Mouse (Mus musculus): ENCODE data around the gene Card9. TPM values are rescaled to one million over a fixed set of nuclear protein-coding genes. Genes with fewer than 3 reads are reported as not detected.

The Card9 gene
- polyA plus RNA-seq, 1 experiment from 2014 or later, result 9.9 TPM

- H3K9me3 ChIP-seq (ENCODE audit: low read length), result no peaks in the 10 kb centered on the region
- H3K9ac ChIP-seq (replicated peaks; ENCODE audit: low read depth), result no peak overlapping the region
- TF ChIP-seq CTCF (IDR thresholded peaks at IDR 0.05), result no peak
- no peak for TF ChIP-seq EP300 (IDR thresholded peaks at IDR 0.05)
- no peak overlapping the region for H3K4me3 ChIP-seq (ENCODE audit: low read depth, low read length)
- peaks cover 4% of the 10 kb centered on the region; the same call in 1 of the 2 replicates for H3K4me1 ChIP-seq (ENCODE audit: insufficient read depth, low read depth, low read length)
- WGBS, result 61% methylated on average over 2 of the region's 2 CpGs
- no peak overlapping the region for H3K4me2 ChIP-seq (replicated peaks; ENCODE audit: low read depth, low read length)
- H3K27ac ChIP-seq (ENCODE audit: low read length), result no peak overlapping the region
- no peaks in the 10 kb centered on the region for H3K27me3 ChIP-seq (replicated peaks; ENCODE audit: insufficient read depth, low read length)
- ATAC-seq, result no peak
- no peaks in the 10 kb centered on the region for H3K36me3 ChIP-seq (ENCODE audit: insufficient read depth, low read length)
- DNase-seq (ENCODE audit: low spot score), result no peak
Measured at GRCm38 (mm10) chr2:26305555-26305954, 55.2 kb downstream of the Card9 start.

GRCm38 (mm10) chr2:26304711-26305110 lies 56.0 kb downstream of the Card9 start:
- DNase-seq (ENCODE audit: low spot score), result no peak
- Histone ChIP-seq H3K27me3 (replicated peaks; ENCODE audit: insufficient read depth, low read length) (no peaks in the 10 kb centered on the region), H3K4me3 (ENCODE audit: low read depth, low read length) (no peak overlapping the region), H3K9ac (replicated peaks; ENCODE audit: low read depth) (no peak overlapping the region), H3K36me3 (ENCODE audit: insufficient read depth, low read length) (no peaks in the 10 kb centered on the region), H3K4me1 (ENCODE audit: insufficient read depth, low read depth, low read length) (peaks cover 10% of the 10 kb centered on the region; the same call in 1 of the 2 replicates), H3K4me2 (replicated peaks; ENCODE audit: low read depth, low read length) (no peak overlapping the region), H3K27ac (ENCODE audit: low read length) (no peak overlapping the region), H3K9me3 (ENCODE audit: low read length) (no peaks in the 10 kb centered on the region)
- 29% methylated on average over 1 of the region's 1 CpGs for WGBS
- ATAC-seq, result no peak
- TF ChIP-seq CTCF (IDR thresholded peaks at IDR 0.05), result no peak
- no peak for TF ChIP-seq EP300 (IDR thresholded peaks at IDR 0.05)

Other genes with a start within 250 kb of the Card9 start
- gene Nacc2, start 237.7 kb downstream of the Card9 start, polyA plus RNA-seq (2015; fragmentation: Nextera tagmentation; extraction: Ambion mirVana), result 7.1 and 9.2 TPM in 2 replicates
- gene Lhx3, start 152.6 kb downstream of the Card9 start, polyA plus RNA-seq (2015; fragmentation: Nextera tagmentation; extraction: Ambion mirVana), result not detected in 2 replicates
- gene Qsox2, start 123.4 kb downstream of the Card9 start, polyA plus RNA-seq (2015; fragmentation: Nextera tagmentation; extraction: Ambion mirVana), result 11.3 and 12.9 TPM in 2 replicates
- gene Ccdc187, start 66.4 kb downstream of the Card9 start, polyA plus RNA-seq (2015; fragmentation: Nextera tagmentation; extraction: Ambion mirVana), result 0.61 and 0.77 TPM in 2 replicates
- 29.0 and 33.0 TPM in 2 replicates for gene Gpsm1, start 45.4 kb downstream of the Card9 start, polyA plus RNA-seq (2015; fragmentation: Nextera tagmentation; extraction: Ambion mirVana)
- 14.2 and 15.5 TPM in 2 replicates for gene Dnlz, start 8.8 kb downstream of the Card9 start, polyA plus RNA-seq (2015; fragmentation: Nextera tagmentation; extraction: Ambion mirVana)
- gene Snapc4, start 19.7 kb upstream of the Card9 start, polyA plus RNA-seq (2015; fragmentation: Nextera tagmentation; extraction: Ambion mirVana), result 7.4 and 9.3 TPM in 2 replicates
- gene Entr1, start 28.4 kb upstream of the Card9 start, polyA plus RNA-seq (2015; fragmentation: Nextera tagmentation; extraction: Ambion mirVana), result 75.3 and 85.5 TPM in 2 replicates
- 39.0 and 42.0 TPM in 2 replicates for gene Pmpca, start 28.4 kb upstream of the Card9 start, polyA plus RNA-seq (2015; fragmentation: Nextera tagmentation; extraction: Ambion mirVana)
- gene Inpp5e, start 48.3 kb upstream of the Card9 start, polyA plus RNA-seq (2015; fragmentation: Nextera tagmentation; extraction: Ambion mirVana), result 11.0 and 11.2 TPM in 2 replicates
- gene Sec16a, start 84.3 kb upstream of the Card9 start, polyA plus RNA-seq (2015; fragmentation: Nextera tagmentation; extraction: Ambion mirVana), result 10.2 and 13.1 TPM in 2 replicates
- gene Notch1, start 155.7 kb upstream of the Card9 start, polyA plus RNA-seq (2015; fragmentation: Nextera tagmentation; extraction: Ambion mirVana), result 11.8 and 14.7 TPM in 2 replicates
- gene Egfl7, start 219.1 kb upstream of the Card9 start, polyA plus RNA-seq (2015; fragmentation: Nextera tagmentation; extraction: Ambion mirVana), result 412 and 467 TPM in 2 replicates
- gene Gm20532, start 225.7 kb upstream of the Card9 start, polyA plus RNA-seq (2015; fragmentation: Nextera tagmentation; extraction: Ambion mirVana), result not detected in 2 replicates
- gene Agpat2, start 243.5 kb upstream of the Card9 start, polyA plus RNA-seq (2015; fragmentation: Nextera tagmentation; extraction: Ambion mirVana), result 59.5 and 72.8 TPM in 2 replicates

All from lung, postnatal 0 days (tissue).